Mouse (Mus musculus) hindbrain, embryonic 11.5 days (tissue): ENCODE data around the gene Ngdn. TPM values are rescaled to one million over a fixed set of nuclear protein-coding genes. Genes with fewer than 3 reads are reported as not detected.
"Not testable (repeated sequence)": the region's sequence is repeated elsewhere in the genome, so short reads cannot be mapped to it uniquely, and the experiment has no call there.

Experiments used
- ATAC-seq: fragments of 200-750 bp; cut with Nextera tagmentation; 2 replicates; pipeline ENCODE4 v1.8.0; 2017; ENCODE audit warnings: mild to moderate bottlenecking, moderate TSS enrichment, moderate library complexity; ENCODE audit not compliant: low FRiP score
- DNase-seq: peaks from one replicate; pipeline ENCODE4 v3.0.0-alpha.2; 2015; ENCODE audit warnings: low spot score
- H3K27ac ChIP-seq: fragments of 300-500 bp; sonication (generic); 2 replicates; pipeline ENCODE4 v1.5.1; 2014; ENCODE audit warnings: mild to moderate bottlenecking, low read depth, low read length
- H3K27me3 ChIP-seq: fragments of 300-500 bp; sonication (generic); 2 replicates; pipeline ENCODE4 v1.6.1; 2014; ENCODE audit warnings: mild to moderate bottlenecking, low read length, moderate library complexity, mixed read lengths; ENCODE audit not compliant: control insufficient read depth, insufficient read depth
- H3K36me3 ChIP-seq: fragments of 300-500 bp; sonication (generic); 2 replicates; pipeline ENCODE4 v1.6.1; 2014; ENCODE audit warnings: mild to moderate bottlenecking, low read length, moderate library complexity, mixed read lengths; ENCODE audit not compliant: control insufficient read depth, insufficient read depth
- H3K4me1 ChIP-seq: fragments of 300-500 bp; sonication (generic); replicated peaks from 2 replicates; pipeline ENCODE4 v1.6.1; 2014; ENCODE audit warnings: low read length, mixed read lengths; ENCODE audit not compliant: control insufficient read depth, insufficient read depth
- H3K4me2 ChIP-seq: fragments of 300-500 bp; sonication (generic); replicated peaks from 2 replicates; pipeline ENCODE4 v1.6.1; 2014; ENCODE audit warnings: mild to moderate bottlenecking, low read depth, low read length
- H3K4me3 ChIP-seq: fragments of 300-500 bp; sonication (generic); 2 replicates; pipeline ENCODE4 v1.5.1; 2014; ENCODE audit warnings: low read depth, low read length
- H3K9ac ChIP-seq: fragments of 300-500 bp; sonication (generic); 2 replicates; pipeline ENCODE4 v1.6.1; 2014; ENCODE audit warnings: low read depth, low read length
- H3K9me3 ChIP-seq: fragments of 300-500 bp; sonication (generic); 2 replicates; pipeline ENCODE4 v1.6.1; 2016; ENCODE audit warnings: low read length; ENCODE audit not compliant: control insufficient read depth
- WGBS: fragments of 180-500 bp; shearing (Covaris S2); extraction: QIAGEN DNeasy Blood & Tissue Kit; methylation state at CpG from one replicate; pipeline ENCODE4 v1.1.7; 2014; 5-methylcytosine and 5-hydroxymethylcytosine counted together
- polyA plus RNA-seq: library from polyadenylated mRNA; unstranded; fragments of >200 nt; fragmentation: Nextera tagmentation; extraction: Ambion mirVana; gene quantifications from 2 replicates; pipeline ENCODE4 v1.2.1, GENCODE M21; 2014

The Ngdn gene
- polyA plus RNA-seq, 1 experiment from 2014 or later, result 81.5 TPM

- Histone ChIP-seq H3K9me3 (no peaks in the 10 kb centered on the region), H3K4me3 (no peak overlapping the region), H3K27ac (0 out of 2 replicates have a peak overlapping the region, but pooled peaks have one; percentile 48), H3K4me1 (peaks cover 2% of the 10 kb centered on the region; the same call in 1 of the 2 replicates), H3K9ac (no peak overlapping the region), H3K27me3 (no peaks in the 10 kb centered on the region), H3K36me3 (no peaks in the 10 kb centered on the region), H3K4me2 (no peak overlapping the region)
- peak; percentile 42 for DNase-seq
- peak; percentile 25; the same call in 1 of the 2 replicates for ATAC-seq
- 44% methylated on average over 14 of the region's 14 CpGs for WGBS
Measured at GRCm38 (mm10) chr14:54995457-54996138, 19.7 kb upstream of the Ngdn start.

GRCm38 (mm10) chr14:54996793-54997192 lies 18.5 kb upstream of the Ngdn start:
- no peak; the same call in 1 of the 2 replicates for ATAC-seq
- Histone ChIP-seq H3K9ac (no peak overlapping the region), H3K9me3 (no peaks in the 10 kb centered on the region), H3K4me2 (no peak overlapping the region), H3K4me1 (peaks cover 2% of the 10 kb centered on the region; the same call in 1 of the 2 replicates), H3K27ac (no peak overlapping the region), H3K27me3 (no peaks in the 10 kb centered on the region), H3K36me3 (no peaks in the 10 kb centered on the region), H3K4me3 (no peak overlapping the region)
- peak; percentile 36 for DNase-seq
- 43% methylated on average over 9 of the region's 9 CpGs for WGBS

DNA sequence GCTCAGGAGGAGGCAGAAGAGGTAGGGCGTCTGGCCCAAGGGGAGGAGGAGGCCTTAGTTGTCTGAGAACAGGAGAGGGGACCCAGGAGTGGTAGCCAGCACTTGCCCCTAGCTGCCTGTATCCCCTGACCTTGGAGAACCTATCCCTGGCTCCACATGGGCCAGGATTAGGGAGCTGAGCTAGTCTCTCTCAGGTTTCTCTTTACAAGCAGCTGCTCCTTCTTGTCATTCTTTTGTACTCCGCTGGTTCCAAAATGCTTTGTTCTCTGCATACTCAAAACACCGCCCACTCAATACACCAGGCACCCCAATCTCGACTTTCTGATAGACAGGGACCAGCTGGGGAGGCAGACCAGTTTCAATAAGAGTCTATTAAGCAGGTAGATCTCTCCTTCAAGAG lies 18.0 kb upstream of the Ngdn start:
- no peak for DNase-seq
- 37% methylated on average over 4 of the region's 4 CpGs for WGBS
- no peak overlapping the region for H3K27ac ChIP-seq

DNA sequence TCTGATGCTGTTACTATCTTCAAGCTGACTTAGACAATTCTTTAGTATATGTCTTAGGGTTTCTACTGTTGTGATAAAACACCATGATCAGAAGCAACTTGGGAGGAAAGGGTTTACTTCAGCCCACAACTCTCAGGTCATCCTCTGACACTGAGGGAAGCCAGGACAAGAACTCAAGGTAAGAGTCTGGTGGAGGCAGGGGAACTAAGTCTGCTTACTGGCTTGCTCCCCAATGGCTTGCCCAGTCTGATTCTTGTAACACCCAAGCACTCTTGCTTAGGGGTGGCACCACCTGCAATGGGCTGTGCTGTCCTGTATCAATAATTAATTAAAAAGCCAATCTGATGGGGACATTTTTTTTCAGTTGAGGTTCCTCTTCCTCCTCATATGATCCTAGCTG lies 16.6 kb upstream of the Ngdn start:
- Histone ChIP-seq H3K4me2 (no peak overlapping the region), H3K9ac (no peak overlapping the region), H3K4me3 (no peak overlapping the region), H3K9me3 (no peaks in the 10 kb centered on the region), H3K4me1 (peaks cover 2% of the 10 kb centered on the region; the same call in 1 of the 2 replicates), H3K36me3 (no peaks in the 10 kb centered on the region), H3K27me3 (no peaks in the 10 kb centered on the region), H3K27ac (no peak overlapping the region)
- ATAC-seq (no peak), DNase-seq (no peak)

More for the DNA sequence above, 18.0 kb upstream of the Ngdn start:
- Histone ChIP-seq H3K36me3 (no peaks in the 10 kb centered on the region), H3K4me1 (peaks cover 2% of the 10 kb centered on the region; the same call in 1 of the 2 replicates), H3K9me3 (no peaks in the 10 kb centered on the region), H3K4me2 (no peak overlapping the region), H3K9ac (no peak overlapping the region), H3K27me3 (no peaks in the 10 kb centered on the region), H3K4me3 (no peak overlapping the region)
- ATAC-seq, result no peak; the same call in 1 of the 2 replicates

GRCm38 (mm10) chr14:54999868-55000267 lies 15.4 kb upstream of the Ngdn start:
- H3K27me3 ChIP-seq, ATAC-seq, H3K4me3 ChIP-seq, DNase-seq, H3K9ac ChIP-seq, H3K4me1 ChIP-seq, H3K4me2 ChIP-seq, H3K36me3 ChIP-seq, H3K9me3 ChIP-seq, H3K27ac ChIP-seq: not testable (repeated sequence)
- WGBS, result 90% methylated on average over 5 of the region's 5 CpGs

DNA sequence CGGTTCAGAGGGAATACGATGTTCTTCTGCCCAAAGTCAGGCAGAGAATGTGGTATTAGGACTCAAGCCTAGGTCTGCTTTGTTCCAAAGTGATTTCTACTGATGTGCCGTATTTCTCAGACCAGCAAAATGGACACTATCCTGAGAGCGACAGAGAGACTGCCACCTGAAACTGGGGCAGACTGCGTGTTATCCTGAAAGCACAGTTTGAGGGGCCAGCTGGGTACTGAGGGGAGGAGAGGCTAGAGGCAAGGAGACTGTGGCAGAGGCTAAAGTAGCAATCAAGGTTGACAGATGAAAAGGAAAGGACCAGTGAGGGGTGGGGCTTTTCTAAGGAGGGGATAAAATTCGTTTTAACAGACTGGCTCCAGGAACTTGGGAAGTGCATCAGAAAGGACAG lies 14.4 kb upstream of the Ngdn start:
- H3K4me1 ChIP-seq, result 0 out of 2 replicates have a peak, but pooled peaks cover 2% of the 10 kb centered on the region
- H3K9ac ChIP-seq, result no peak overlapping the region
- ATAC-seq, result no peak
- H3K4me2 ChIP-seq, result no peak overlapping the region
- H3K9me3 ChIP-seq, result no peaks in the 10 kb centered on the region
- no peak overlapping the region for H3K4me3 ChIP-seq
- H3K27me3 ChIP-seq, result no peaks in the 10 kb centered on the region
- WGBS, result 86% methylated on average over 6 of the region's 6 CpGs
- H3K27ac ChIP-seq, result no peak overlapping the region
- no peak for DNase-seq
- no peaks in the 10 kb centered on the region for H3K36me3 ChIP-seq

GRCm38 (mm10) chr14:55001446-55001845 lies 13.8 kb upstream of the Ngdn start:
- Histone ChIP-seq H3K4me2 (no peak overlapping the region), H3K27ac (no peak overlapping the region), H3K4me3 (no peak overlapping the region), H3K4me1 (0 out of 2 replicates have a peak, but pooled peaks cover 2% of the 10 kb centered on the region), H3K9ac (no peak overlapping the region), H3K36me3 (no peaks in the 10 kb centered on the region), H3K9me3 (no peaks in the 10 kb centered on the region), H3K27me3 (no peaks in the 10 kb centered on the region)
- 93% methylated on average over 2 of the region's 2 CpGs for WGBS
- ATAC-seq, result no peak
- DNase-seq, result no peak

DNA sequence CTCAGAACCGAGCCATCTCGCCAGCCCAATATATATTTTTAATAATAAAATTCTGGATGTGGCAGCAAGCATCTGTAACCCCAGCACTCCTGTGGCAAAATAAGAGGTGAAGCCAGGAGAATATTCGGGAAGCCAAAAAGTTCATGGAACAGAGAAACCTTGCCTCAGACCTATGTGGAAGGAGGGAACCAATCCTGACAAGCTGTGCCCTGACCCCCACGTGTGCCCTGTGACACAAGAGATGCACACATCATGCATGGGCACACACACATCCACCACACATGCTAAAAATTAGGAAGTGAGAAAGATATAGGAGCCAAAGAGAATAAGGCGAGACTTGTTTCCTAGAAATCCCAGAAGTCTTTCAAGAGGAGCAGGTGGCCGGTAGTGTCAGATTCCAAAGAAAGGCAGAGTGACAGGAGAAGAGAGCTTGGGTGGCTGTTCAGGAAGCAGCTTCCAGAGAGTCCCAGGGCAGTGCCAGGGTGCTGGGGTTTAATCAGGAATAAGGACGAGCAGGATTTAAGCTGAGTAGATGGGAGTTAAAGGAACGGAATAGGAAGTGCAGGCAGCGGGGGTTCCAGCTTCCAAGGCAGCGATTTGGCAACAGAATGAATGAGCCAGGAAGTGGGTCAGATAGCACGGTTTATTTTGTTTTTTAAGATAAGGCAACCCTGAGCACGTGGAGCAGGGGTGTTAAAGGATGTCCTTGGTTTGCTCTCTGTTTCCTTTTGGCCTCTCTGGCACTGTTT lies 13.1 kb upstream of the Ngdn start:
- Histone ChIP-seq H3K36me3 (no peaks in the 10 kb centered on the region), H3K4me3 (no peak overlapping the region), H3K27me3 (no peaks in the 10 kb centered on the region), H3K9me3 (no peaks in the 10 kb centered on the region), H3K27ac (no peak overlapping the region), H3K4me2 (no peak overlapping the region), H3K9ac (no peak overlapping the region), H3K4me1 (0 out of 2 replicates have a peak, but pooled peaks cover 2% of the 10 kb centered on the region)
- ATAC-seq (no peak), DNase-seq (no peak)
- 52% methylated on average over 12 of the region's 12 CpGs for WGBS
